Mouse (Mus musculus) left cerebral cortex, adult 11 months (tissue): ENCODE measurements around the gene Rora.
A peak's percentile ranks its signal among the peaks of the same experiment; 100 is the strongest.

Experiments
- DNase-seq: peaks from one replicate; pipeline ENCODE4 v3.0.0; 2022; ENCODE audit warnings: low spot score

Gene Rora

DNA sequence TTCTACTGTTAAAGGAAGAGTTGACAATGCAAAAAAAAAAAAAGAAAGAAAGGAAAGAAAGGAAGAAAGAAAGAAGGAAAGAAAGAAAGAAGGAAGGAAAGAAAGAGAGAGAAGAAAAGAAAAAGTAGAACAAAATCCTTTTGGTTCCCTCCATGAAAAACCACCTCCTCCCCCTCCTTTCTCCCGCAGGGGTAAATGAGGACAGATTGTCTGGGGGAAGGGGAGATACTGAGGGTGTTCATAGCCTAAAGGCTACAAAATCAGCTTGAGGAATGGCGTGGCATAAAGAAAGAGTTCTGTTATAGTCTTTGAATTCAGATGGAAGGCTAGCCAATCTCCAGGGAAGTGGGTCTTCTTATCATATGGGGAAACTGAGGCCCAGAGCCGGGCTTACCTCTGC is 107.3 kb downstream of the Rora start:
- DNase-seq = no peak

DNA sequence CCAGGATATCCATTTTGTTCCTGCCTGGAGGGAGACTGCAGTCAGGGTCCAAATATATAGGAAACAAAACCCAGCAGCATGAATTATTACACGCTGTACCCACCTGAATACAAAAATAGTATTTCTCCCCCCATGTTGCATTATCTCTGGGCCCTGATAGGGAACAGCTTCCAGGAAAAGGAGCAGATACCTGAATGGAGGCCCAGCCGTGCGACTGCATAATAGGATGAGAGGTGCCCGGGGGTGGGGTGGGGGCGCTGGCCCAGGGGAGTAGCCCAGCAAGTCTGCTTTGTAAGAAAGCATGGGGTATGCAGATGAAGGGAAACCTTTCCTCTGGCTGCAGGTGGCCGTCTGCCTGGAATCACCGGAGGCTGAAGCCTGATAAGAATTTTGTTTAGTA is 108.1 kb downstream of the Rora start:
- DNase-seq = no peak

DNA sequence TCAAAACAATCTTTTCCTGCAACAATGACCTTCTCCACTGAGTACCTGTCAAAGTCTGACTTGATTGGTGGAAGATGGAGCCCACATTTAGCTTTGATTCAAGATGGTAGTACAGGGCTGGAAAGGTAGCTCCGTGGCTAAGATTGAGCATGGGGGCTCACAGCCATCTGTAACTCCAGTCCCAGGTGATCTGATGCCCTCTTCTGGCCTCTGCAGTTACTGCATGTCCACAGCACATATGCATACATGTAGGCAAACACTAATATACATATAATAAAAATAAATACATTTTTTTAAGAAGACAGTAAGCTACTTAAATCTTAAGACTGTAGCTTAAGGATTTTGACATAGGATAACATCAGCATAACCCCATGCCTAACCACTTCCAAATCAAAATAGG is 112.0 kb downstream of the Rora start:
- DNase-seq = no peak

- DNase-seq = no peak
Measured at GRCm38 (mm10) chr9:68769638-68770037, 116.1 kb downstream of the Rora start.

DNA sequence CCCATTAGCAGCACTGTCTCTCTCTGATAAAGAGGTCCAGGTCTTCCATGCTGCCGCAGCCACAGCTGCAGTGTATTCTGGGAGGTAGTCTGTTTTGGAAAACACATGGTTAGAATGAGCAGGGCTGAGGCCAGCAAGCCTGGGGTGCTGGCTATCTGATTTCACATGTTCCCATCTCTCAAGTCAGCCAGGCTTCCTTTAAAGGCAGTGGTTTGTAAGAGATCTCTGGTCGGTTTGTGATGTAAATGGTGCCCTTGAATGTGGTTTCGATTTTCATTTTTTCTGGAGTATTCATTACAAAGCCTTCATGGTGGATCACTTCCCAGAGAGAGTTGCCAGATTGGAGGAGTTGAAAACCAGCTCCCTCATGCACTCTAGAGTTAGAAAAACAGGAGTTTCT is 117.8 kb downstream of the Rora start:
- no peak for DNase-seq

DNA sequence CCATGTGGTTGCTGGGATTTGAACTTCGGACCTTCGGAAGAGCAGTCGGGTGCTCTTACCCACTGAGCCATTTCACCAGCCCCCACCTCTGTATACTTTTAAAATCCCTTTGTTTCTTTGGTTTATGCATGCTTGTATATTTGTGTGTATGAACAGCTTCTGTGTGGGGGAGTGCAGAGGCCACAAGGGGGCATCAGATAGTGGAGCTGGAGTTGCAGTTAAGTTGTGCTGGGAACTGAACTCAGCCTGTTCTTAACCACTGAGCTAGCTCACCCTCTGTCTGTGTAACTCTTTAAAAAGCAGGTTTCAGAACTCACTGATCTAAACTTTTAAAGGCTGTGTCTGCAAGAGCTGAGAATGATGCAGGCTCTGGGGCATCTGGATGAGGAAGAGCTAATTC is 120.2 kb downstream of the Rora start:
- no peak for DNase-seq

DNA sequence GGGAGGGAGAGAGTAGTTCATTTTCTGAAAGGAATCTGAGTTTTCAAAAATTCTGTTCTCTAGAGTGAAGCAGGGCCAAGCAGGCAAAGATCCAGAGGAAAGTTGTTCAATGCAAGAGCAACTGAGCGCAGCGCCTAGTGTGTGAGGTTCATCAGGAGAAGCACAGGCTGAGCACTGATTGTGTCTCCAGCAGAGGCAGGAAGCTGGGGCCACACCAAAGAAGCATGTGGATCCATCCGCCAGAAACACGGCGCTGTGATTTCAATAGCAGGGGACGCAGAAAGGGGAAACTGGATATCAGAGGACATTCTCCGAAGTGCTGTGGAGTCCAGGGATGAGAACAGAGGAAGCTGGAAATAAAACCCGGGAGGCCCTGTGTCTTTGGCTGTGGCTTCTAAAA is 128.4 kb downstream of the Rora start:
- no peak for DNase-seq

- no peak for DNase-seq
Measured at GRCm38 (mm10) chr9:68782604-68783003, 129.0 kb downstream of the Rora start.

GRCm38 (mm10) chr9:68783246-68783645 is 129.7 kb downstream of the Rora start:
- no peak for DNase-seq

- DNase-seq = no peak
Measured at GRCm38 (mm10) chr9:68786614-68787293, 133.2 kb downstream of the Rora start.

DNA sequence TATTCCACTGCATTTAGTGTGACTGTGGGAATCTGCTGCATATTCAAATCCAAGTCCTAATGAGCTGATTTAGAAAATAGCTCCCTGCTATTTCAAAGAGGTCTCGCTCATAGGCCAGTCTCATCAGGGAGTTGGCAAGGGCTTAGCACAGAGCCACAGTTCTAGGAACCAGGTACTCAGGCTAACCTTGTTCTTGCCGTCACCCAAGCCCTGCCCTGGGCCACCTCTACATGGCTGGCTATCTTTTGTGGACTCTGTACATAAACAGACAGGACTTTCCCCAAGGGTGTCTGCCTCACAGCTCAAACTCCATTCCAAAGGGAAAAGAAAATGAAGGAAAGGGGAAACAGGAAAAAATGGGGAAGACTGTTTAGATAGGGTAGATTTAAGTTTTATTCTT is 134.1 kb downstream of the Rora start:
- no peak for DNase-seq

DNA sequence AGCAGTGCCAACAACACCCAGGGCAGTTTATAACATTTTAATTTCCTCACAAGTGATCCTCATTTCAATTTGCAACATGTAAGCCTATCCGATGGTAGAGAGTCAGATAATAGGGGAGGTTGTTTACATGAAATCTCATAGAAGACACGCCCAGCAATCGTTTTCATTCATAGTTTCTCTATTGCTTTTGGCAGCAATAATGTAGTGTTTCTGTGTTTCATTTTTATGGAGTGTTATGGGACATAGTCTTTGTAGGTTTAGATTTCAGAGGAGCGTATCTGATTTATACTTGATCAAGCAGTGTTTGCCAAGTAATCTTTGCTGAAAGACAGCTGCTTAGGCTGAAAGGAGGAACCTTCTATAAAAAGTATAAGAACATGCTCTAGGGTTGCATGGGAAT is 137.3 kb downstream of the Rora start:
- no peak for DNase-seq

DNA sequence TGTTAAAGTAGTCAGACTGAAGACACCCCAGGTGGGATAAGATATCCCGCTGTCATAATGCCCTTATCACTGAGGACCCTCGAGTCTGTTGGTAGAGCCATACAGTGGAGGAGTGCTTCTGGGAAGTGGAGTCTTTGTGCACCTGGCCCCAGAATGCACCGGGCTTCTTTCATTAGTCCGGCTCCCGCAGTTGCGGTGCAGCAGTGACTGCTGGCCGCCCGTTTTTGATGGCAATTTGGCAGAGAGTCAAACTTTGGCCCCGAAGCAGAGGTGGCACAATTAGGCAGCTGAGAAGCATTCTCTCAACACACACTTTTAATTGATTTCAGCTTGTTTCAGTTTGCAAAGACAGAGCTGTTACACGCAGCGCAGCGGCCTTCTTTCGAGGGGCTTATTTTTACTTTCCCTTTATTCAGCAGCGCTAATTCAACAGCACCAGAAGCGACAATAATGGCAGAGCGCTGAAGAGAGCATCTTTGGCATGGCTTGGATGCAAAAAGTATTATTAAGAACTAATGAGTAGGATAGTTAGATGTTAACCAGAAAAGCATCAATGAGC is 138.5 kb downstream of the Rora start:
- DNase-seq = no peak

- DNase-seq = no peak
Measured at GRCm38 (mm10) chr9:68795314-68795713, 141.7 kb downstream of the Rora start.

GRCm38 (mm10) chr9:68798221-68798620 is 144.6 kb downstream of the Rora start:
- no peak for DNase-seq

- DNase-seq = peak; percentile 42
Measured at GRCm38 (mm10) chr9:68799065-68799464, 145.5 kb downstream of the Rora start.

- DNase-seq = no peak
Measured at GRCm38 (mm10) chr9:68804229-68804628, 150.6 kb downstream of the Rora start.

DNA sequence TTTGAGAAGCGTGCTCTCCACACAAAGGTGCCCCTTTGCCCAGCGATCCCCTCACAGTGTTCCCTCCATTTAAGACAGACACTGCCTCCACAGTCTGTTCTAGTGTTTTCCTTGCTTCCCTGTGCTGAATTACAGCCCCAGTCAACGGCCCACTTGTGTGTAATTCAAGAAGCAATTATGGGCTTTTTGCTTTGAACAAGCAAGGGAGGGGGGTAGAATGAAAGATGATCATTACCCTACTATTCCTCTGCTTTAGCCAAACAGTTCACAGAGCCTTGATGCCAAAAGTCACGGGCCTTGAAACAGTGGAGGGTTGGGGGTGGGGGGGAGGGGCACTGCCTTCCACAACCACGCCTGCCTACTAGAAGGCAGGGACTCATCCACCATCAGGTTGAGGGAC is 152.2 kb downstream of the Rora start:
- DNase-seq = no peak

DNA sequence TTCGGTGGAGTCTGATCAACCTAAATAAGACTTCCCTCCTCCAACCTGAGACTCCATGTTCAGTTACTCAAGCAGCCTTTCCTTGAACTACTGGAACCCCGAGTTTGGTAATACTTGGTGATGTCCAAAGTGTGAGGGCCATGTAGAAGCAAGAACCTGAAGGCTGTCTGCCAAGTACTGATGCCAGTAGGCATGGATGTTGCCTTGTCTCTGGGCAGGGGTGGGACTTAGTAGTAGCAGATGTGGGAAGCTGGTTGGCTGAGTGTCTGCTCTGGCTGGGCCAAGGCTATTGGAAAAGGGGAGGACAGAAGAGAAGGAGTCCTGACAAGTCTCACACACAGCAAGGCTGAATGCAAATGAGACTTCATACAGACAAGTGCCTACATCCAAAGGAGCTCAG is 154.1 kb downstream of the Rora start:
- no peak for DNase-seq

- DNase-seq = no peak
Measured at GRCm38 (mm10) chr9:68809536-68809935, 155.9 kb downstream of the Rora start.

- no peak for DNase-seq
Measured at GRCm38 (mm10) chr9:68814723-68815122, 161.1 kb downstream of the Rora start.

GRCm38 (mm10) chr9:68815877-68816276 is 162.3 kb downstream of the Rora start:
- no peak for DNase-seq

- DNase-seq = no peak
Measured at GRCm38 (mm10) chr9:68820036-68820435, 166.4 kb downstream of the Rora start.

DNA sequence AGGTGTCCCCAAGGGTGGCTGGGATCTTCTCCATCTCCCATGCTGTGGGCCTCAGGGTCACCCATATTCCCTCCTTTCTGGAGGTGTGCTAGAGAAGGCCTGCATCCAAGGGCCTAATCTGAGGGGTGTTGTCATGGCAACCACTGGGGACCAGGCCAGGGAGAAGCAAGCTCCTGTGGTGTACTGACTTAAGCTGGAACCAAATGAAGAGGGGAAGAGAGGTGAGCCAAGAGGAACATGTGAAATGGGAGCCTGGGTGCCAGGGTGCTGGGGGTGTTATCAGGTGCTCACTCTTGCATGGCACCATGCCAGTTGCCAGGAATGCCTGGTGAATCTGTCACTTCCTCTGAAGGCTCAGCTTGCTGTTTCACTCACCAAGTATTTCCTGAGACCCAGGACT is 166.9 kb downstream of the Rora start:
- DNase-seq = no peak
